Mouse (Mus musculus): Measurements from ENCODE around the gene Six1.
A peak's percentile ranks its signal among the peaks of the same experiment; 100 is the strongest.

The Six1 gene

DNA sequence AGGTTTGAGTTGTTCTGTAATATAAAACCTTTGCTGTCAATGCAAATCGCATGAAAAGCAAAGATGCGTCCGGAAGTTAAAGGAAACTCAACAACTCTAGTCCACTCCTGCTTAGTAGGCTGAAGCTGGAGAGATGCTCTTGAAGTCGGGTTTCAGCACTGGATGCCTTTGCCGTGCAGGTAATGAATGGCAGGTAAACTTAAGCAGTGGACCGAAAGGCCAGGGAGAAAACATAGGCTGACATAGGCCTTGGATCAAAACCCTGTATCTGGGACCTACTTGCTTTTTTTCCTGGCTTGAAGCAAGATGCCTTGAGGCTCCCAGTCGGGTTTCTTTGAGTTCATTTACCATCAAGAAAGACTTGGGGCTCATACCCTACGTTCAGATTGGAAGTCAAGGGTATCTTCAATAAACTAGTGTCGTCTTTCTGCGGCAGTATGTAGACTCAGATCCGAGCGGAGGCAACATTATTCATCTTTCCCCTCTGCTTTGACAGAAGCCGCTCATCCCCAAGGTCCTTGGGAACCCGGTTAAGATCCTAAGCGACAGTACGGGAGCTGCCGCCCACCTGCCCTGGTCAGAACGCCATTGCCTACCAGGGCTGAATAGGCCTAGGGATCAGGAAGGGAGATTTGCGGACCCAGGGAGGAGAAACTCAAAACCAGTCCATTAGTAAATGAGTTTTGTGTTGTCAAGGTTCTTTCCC lies 4.0 kb downstream of the Six1 start:
- no peak for DNase-seq

DNA sequence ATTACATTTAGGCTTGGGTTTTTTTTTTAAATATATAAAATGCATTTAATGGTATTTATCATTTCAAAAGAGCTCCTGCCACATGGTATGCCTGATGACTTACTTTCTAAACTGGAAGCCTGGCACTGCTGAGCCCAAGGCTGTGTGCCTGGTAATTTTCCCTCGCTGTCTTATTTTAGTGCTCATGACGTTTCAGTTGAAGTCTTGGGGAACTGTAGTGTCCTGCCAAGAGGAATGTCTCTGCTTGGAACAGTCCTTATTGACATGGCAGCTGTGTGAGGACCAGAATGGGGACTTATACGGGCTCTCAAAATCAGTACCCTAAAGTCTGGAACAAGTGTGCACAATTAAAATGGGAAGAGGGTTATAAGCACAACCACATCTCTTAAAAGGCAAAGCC lies 5.2 kb downstream of the Six1 start:
- no peak for DNase-seq

DNA sequence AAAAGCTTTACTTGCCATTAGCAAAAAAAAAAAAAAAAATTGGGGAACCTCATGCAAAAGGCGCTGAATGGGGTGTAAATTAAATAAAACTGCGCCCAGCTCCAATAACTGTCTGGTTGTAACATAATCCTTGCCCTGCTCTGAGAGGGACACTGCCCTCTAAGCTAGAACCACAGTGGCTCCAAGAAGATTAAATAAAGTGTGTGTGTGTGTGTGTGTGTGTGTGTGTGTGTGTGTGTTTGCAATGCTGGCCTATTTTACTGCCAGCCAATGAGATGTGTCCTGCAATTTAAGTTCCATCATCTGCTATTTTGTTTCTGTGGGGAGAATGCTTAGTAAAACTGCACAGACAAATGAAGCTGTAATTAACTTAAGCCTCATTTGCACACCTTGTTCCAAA lies 6.1 kb downstream of the Six1 start:
- no peak for DNase-seq

DNA sequence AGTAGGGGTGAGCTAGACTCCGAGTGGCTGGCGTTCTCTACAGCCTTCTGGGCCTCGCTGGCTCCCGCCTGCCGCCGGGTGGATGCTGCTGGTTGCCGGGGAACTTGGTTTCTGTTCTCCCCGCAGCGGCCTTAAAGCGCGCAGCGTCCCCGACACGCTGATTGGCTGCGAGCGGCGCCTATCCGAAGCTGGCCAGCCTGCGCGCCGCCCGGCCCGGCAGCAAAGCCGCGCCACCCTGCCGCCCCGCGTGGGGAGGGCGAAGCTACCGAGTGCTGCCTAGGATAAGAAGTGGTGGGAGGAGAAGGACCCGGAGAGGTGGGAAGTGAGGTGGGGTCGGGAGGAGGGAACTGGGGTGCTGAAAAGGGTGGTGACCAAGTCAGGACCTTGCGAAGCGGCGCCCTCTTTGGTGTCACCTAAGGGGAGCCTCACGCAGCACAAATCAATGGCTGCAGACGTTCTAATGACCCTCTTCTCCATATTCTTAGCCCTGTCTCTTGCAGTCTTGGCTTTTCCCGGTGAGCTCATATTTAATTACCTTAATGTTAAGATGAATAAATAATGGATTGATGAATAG lies 7.0 kb downstream of the Six1 start:
- peak; percentile 40 for DNase-seq

DNA sequence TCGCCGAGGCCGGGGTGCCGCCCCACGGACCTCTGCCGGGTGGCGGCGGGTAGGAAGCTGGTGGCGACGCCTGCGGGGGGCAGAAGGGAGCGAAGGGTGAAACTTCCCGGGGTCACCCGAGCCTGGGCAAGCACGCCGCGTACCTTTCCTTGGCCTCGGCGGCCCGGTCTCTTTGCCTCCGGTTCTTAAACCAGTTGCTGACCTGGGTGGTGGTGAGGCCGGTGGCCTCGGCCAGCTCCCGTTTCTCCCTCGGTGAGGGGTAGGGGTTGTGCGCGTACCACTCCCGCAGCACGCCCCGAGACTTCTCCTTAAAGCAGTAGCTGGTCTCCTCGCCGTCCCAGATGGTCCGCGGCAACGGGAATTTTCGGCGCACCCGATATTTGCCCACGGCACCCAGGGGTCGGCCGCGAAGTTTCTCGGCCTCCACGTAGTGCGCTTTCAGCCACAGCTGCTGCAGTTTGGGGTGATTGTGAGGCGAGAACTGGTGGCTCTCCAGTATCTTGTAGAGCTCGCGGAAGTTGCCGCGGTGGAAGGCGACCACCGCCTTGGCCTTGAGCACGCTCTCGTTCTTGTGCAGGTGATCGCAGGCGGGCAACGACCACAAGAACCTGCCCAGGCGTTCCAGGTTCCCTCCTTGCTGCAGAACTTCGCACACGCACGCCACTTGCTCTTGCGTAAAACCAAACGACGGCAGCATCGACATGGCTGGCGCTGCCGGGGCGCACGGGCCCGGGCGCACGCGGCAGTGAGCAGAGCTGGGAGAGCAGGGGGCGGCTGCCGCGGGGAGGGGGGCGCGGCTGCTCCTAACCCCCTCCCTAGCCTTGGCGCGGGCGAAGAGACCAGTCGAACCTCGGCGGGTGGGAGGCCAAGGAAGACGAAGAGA lies 7.7 kb downstream of the Six1 start:
- no peak for DNase-seq

DNA sequence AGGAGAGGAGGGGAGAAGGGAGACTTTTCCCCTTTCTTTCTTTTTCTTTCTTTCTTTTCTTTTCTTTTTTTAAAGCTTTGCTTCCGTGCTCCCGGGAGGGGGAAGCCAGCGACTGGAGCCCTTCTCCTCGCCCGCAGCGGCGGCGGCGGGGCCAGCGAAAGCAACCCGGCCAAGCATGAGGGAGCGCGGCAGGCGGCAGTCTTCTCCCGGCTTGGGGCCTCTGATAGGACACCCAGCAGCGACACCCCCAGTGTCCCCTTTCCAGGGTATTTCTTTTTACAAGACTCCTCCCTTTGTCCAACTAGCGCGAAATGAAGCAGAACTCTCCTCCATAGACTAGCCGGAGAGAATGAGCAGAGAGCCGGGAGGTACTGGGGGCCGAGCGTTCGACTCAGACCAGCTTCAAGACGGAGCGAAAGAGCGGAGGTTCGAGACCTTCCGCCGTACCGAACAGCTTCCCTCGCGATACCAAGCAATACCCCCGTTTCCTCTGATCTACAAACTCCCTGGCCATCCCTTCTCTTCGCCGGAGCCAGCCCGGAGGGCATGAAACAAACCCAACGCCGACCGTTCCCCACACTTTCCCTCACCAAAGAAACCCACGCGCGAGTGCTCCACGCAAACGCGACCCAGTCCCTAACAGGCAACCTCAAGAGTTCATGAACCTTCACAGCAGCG lies 8.5 kb downstream of the Six1 start:
- DNase-seq: no peak

DNA sequence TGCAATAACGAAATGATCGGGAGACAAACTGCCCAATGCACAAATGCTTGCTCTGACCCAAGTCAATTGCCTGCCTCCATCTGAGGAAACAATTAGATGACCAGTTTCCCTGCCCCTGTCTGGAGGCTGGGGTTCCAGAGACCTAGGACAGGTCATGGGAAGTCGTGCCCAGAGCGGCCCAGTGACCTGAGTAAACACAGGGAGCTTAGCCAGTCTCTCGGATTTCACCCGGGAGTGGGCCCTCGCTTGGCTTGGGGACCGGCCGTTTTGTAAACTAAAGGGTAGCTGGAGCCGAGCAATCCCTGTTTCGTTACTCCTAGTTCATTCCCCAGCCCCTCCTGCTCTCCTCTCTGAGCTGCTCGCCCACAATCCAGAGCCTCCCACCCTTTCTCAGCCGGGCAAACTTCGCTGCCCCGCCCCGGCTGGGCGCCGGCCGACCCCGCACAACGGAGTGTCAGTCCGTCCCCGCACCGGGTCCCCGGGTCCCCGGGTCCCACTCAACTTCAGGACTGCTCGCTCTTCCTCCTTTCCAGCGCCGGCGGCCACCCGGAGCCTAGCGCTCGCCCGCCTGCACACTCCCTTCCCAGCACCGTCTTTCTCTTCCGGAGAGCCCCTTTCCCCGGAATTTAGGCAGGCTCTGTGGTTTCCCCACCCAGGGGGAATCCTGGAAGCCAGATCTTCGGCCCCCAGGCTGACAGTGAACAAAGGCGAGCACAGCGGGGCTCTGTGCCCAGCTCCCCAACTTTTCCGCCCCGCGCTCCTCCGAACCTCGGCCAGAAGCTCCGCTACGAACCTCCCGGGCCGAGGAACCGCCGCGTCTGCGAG lies 9.3 kb downstream of the Six1 start:
- no peak for DNase-seq

DNA sequence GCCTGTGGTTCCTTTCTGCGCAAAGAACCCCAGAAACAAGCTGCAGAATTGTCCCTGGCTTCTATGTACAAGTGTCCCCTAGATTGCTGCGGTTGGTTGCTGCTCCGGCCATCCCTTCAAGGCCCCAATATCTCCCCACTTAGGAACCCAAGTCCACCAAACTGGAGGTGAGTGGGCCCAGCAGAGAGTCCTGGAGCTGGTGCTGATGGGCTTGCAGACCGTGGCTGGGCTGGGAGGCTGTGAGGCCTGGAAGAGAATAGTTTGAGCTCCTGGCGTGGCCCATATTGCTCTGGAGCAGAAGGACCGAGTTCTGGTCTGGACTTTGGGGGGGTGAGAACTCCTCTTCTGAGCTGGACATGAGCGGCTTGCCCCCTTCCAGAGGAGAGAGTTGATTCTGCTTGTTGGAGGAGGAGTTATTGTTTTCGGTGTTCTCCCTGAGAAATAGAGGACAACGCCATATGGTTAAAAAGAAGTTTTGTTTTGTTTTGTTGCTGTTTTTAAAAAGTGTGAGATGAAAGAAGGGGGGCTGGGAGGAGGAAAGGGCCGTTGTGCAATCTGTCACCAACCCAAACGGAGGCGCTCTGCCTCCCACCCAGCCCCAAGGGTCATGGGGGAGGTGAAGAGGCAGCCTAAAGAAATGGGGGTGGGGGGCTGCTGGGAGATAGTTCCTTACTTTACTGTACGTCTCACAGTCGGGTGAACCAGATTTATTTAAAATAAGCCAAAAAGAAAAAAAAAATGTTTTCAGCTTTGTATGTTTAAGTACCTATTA lies 10.1 kb downstream of the Six1 start:
- no peak for DNase-seq

DNA sequence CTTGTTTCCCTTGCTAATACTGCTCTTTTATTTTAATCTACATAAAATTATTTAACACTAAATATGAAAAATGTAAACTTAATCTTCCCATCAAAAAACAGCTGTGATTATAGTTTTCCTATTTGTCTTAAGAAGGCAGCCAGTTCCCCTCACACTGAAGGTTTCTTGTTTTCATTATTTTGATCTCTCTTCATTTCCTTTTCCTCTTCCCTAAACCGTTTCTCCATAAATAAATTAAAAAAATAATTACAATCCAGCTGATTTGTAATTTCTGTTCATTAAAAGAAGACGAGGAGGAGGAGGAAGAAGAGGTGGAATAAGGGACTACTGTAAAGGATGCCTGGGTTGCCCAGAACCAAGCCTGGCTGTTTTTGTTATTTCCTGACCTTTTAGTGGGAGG lies 10.8 kb downstream of the Six1 start:
- no peak for DNase-seq

DNA sequence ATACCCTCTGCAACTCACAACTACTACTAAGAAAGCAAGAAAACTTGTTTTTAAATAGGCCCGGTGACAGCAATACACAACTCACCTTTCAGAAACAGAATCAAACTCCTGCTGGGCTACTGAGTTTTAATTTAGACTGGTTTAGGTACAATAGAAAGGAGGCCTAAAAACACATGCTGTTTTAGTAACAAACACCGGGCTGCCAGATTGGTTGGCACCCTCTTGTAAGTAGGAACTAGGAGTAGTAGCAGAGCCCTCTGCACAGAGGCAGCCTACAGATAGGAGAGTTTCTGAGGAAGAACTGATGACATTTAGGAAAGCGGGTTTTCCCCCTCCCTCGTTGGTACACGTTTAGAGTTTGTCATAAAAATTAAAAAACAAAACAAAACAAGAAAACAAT lies 11.3 kb downstream of the Six1 start:
- no peak for DNase-seq

DNA sequence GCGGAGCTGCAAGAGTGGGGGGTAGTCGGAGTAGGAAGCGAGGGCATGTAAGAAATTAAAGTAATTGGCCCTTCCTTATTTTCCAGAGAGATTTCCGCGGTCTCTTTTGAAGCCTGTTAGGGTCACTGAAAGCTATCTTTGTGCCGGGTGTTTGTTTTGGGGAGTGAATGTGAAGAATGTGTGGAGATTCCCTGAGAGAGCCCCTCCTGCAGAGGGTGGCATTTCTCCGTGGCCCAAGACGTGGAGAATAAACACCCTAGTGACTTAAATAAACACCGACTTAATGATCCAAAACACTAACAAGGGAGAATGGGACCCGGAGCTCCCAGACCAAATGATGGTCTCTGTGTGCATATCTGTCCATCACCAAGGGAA lies 12.4 kb downstream of the Six1 start:
- no peak for DNase-seq

DNA sequence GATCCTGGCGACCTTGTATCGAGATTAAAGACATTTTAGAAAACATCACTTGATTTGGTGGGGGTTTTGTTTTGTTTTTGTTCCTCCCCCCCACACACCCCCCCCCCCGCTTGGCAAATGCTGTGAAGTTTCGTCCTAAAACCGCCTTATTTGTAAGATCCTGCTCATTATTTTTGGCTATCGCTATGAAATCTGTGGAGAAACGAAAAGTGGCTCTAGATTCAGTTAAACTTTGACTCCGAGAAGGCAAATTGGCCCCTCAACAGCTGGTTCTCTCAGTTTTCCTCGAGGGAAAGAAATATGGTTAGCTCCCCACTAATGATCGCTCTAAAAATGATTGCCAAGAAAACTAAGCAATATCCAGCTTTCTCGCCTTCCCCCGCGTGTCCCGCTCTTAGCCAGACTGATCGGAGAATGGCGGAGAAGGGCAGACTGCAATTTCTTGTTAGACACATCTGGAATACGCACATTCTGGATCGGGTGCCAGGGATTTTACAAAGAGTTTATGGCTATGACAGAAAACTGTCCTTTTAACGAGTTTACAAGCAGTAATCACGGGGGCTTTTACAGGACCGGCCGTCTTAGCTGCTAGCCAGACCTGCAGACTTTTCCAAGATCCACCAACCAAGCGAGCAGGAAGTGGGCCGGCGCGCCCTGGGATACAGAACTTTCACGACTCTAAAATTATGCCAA lies 13.0 kb downstream of the Six1 start:
- no peak for DNase-seq

DNA sequence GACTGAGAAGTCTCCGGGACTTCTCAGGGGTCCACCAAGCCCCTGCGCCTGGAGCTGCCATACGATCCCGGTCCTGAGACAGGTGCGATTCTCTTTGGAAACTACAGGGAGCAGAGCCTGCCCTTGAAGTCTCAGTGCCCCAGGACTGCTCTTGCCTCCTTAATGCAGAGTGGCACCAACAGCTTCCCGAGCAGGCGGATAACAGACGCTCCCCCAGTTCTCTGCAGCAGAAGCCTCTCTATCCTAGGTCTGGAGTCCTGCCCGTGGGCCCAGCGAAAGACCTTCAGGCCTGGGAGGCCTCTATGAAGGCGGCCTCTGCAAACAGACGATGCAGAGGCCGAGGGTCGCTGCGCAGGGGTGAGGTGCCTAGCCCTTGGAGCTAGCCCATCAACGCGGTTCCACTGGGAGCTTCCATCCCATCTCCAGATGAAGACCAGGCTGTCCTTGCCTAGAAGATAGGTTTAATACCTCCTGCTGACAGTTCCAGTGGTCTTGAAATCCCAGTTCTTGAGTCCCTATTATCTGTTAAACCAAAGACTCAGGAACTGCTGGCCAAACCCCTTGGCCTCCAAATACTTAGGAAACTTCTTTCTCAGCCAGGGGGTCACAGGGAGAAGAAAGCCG lies 13.6 kb downstream of the Six1 start:
- no peak for DNase-seq

DNA sequence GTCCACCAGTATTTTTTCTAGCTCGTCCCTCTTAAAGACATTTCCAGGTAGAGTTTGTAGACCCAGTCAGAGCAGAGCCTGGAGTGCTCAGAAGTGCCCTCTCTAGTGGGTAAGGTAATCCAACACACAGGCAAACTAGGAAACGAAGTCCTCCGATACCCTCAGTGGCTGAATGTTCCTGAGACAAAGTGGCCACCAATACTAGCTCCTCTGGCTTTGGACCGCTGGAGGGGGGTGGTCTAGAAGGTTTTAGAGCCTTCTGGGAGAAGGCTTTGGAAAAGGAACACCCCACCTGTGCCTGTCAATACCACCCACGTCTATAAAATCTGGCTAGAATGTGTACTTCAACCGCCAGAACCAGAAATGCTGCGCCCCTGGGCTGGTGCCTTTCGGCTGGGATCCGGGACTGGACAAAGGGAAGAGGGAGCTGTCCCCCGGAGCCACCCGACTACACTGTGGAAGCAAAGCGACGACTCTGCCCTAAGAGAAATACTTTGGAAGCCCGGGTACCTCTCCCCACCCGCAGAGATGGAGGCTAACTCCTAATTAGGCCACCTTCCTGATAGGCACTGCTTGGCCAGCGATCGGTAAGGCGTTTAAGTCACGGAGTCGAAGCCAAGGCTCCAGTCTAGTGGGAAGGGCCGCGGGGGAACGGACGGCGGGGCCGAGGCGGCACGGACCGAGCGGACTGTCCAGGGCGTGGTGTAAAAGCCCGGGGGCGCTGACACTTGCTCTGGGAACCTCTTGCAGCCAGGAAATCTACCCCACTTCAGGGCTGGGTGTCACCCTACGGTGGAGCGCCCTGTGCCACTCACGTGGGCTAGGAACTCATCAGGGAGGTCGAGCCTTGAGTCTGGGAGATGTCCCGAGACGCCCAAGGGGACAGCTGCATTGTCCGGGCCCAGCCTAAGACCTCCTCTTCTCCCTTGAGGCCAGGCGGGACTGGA lies 14.4 kb downstream of the Six1 start:
- no peak for DNase-seq

DNA sequence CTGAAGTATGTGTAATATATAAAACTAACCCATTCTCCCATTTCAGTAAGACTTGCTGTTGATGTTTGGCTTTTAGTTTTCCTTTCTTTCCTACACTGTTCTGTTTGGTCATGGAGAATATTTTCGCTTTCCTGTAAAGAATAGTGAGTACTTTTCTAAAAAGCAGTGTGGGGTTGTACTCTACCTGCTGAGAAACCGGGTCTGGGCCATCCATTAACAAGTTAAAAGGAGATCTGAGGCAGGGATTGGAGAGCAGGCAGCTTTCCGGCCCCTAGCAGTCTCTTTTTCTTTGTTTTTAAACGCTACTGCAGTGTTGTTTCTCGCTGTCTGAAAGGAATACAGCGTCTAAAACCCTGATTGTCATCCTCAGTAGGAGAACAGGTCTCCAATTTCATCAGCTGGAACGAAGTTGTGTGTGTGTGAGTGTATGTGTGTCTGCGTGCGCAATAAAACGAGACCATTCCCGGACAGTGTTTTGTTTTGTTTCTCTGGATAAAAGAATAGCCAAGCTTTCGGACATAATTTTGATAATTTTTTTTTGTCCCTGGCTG lies 15.2 kb downstream of the Six1 start:
- no peak for DNase-seq

DNA sequence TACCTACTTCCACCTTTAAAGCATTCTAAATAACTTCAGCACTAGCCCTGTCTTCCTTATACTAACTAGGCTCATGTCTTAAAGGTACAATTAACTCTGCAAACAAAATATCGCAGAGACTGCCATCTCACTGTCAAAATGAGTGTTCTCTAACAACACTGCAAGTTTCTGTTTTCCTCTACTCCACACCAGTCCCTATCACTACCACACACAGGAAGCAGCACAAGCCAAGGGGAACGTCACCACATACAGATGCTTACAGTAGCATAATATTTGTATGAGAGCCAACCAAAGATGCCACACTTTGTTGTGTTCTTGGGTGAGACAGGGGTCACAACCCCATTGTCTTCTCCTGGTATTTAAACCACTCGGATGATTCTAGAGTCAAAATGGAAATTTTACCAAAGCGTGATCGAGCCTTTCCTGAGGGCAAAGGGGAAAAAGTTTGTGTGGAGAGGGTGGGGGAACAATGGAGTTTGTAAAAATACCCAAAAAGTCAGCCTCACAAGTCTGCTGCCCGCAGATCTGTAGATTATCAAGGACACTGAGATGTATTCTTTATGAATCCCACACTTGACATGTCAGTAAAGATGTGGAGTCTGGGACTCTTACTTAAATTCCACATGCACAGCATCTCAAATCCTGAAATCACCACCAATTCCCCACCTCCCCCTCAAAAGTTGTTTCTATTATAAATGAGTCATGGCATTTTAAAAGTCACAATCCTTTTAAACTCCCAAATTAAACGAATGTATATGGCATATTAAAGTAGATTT lies 16.1 kb downstream of the Six1 start:
- no peak for DNase-seq

DNA sequence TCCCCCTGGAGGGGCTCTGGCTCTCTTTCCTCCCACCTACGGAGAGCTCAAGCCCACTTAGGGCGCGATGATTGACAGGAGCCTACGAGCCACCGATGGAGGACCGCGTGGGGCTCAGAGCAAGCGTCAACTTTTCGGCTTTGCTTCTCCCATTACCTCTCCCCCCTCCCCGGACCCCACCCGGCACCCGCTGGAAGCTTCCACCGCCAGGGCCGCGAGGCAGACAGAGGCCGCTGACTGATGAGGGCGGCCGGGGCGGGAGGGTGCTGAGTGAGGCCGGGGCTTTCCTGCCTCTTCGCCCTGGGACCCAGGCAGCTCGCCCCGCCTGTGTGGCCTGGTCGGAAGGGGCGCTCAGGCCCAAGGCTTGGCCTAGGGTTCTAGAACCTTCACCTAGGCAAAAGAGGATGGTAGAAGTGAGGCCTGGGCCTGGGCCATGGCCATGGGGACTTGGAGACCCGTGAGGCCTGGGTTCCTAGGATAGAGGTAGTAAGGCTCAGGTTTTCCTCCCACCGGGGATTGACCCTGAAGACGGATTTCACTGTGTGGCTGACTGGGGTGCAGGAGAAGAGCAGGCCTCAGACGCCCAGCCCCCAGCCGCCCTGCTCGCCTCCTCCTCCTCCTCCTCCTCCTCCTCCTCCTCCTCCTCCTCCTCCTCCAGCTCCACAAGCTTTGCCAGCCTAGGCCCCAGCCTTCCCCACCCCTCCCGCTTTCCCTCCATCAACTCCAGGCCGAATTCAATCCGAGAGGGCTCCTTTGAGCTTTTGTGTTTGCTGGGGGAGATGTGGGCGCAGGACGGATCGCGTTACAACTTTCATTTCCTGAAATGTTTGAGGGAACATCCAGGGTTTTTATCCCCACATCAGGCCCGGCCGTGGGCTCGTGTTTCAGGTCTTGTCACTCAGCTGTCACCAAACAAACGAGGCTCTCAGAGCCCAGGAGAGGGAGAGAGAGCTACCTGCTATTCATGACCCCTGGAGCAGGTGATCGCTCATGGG lies 18.5 kb downstream of the Six1 start:
- DNase-seq: no peak
